Mouse (Mus musculus) layer of hippocampus, adult 6 months (tissue): ENCODE measurements around the gene Tmem192. TPM values are rescaled to one million over a fixed set of nuclear protein-coding genes. Genes with fewer than 3 reads are reported as not detected.

Experiments
- long read RNA-seq, 2 experiments: library from polyadenylated mRNA; unstranded; transcript quantifications; one replicate each; pipeline ENCODE4 v2.0.0; 2019 to 2020
- polyA plus RNA-seq: library from polyadenylated mRNA; unstranded; fragments of <200 nt; fragmentation: Nextera tagmentation; gene quantifications from 2 replicates; pipeline ENCODE4 v1.2.3, GENCODE M21; 2021

Tmem192 gene
- polyA plus RNA-seq: 48.3 and 48.7 TPM in 2 replicates
- long read RNA-seq, experiment 1, transcript Tmem192-201 (6 exons, 1,122 nt): major isoform, 31 of 38 reads
- long read RNA-seq, experiment 1, partial matches to known transcripts: 1 of 38 reads
- long read RNA-seq, experiment 1, other reads (novel, unspliced or antisense): 3 of 38 reads
- long read RNA-seq, experiment 2, transcript Tmem192-201 (6 exons, 1,122 nt): major isoform, 49 of 66 reads
- long read RNA-seq, experiment 2, partial matches to known transcripts: 0 of 66 reads
- long read RNA-seq, experiment 2, other reads (novel, unspliced or antisense): 15 of 66 reads

GRCm38 (mm10) chr8:64946820-64947697 lies at the start of gene Tmem192:
Tmem192 (plus strand) TSS chr8:64947185.

GRCm38 (mm10) chr8:64987731-64988130 lies 40.7 kb downstream of the Tmem192 start, which contains the start of gene Trim75:
Trim75 (minus strand) TSS chr8:64987831.

GRCm38 (mm10) chr8:65018423-65018822 lies 71.4 kb downstream of the Tmem192 start, which contains the start of the genes Trim61 and Trim60:
Trim61 (minus strand) TSS chr8:65018523.
Trim60 (minus strand) TSS chr8:65018584.

Other genes with a start within 250 kb of the Tmem192 start
- 173 and 193 TPM in 2 replicates for gene Msmo1, start 213.4 kb upstream of the Tmem192 start, polyA plus RNA-seq
- 39.9 and 42.9 TPM in 2 replicates for gene Klhl2, start 97.2 kb upstream of the Tmem192 start, polyA plus RNA-seq
- 0.10 TPM in 1 of 2 replicates, not detected in the other for gene Trim75, start 40.6 kb downstream of the Tmem192 start, polyA plus RNA-seq
- not detected in 2 replicates for gene Trim61, start 71.3 kb downstream of the Tmem192 start, polyA plus RNA-seq
- gene Trim60, start 71.4 kb downstream of the Tmem192 start, polyA plus RNA-seq: not detected in 2 replicates
- 0.24 and 0.65 TPM in 2 replicates for gene Apela, start 90.2 kb downstream of the Tmem192 start, polyA plus RNA-seq
- gene Gm10663, start 127.8 kb downstream of the Tmem192 start, polyA plus RNA-seq: not detected in 2 replicates
- gene BC030870, start 182.4 kb downstream of the Tmem192 start, polyA plus RNA-seq: not detected in 2 replicates